Mouse (Mus musculus) hindbrain, embryonic 12.5 days (tissue): ENCODE measurements around the gene Kremen2. TPM values are rescaled to one million over a fixed set of nuclear protein-coding genes. Genes with fewer than 3 reads are reported as not detected.

Experiments used
- ATAC-seq: fragments of 200-750 bp; cut with Nextera tagmentation; 2 replicates; pipeline ENCODE4 v1.8.0; 2017; ENCODE audit warnings: moderate TSS enrichment; ENCODE audit not compliant: low FRiP score
- H3K27ac ChIP-seq: fragments of 300-500 bp; sonication (generic); 2 replicates; pipeline ENCODE4 v1.5.1; 2016; ENCODE audit warnings: mild to moderate bottlenecking
- H3K27me3 ChIP-seq: fragments of 300-500 bp; sonication (generic); 2 replicates; pipeline ENCODE4 v1.6.1; 2016; ENCODE audit warnings: mild to moderate bottlenecking
- H3K36me3 ChIP-seq: fragments of 300-500 bp; sonication (generic); 2 replicates; pipeline ENCODE4 v1.6.1; 2016; ENCODE audit warnings: mild to moderate bottlenecking
- H3K4me1 ChIP-seq: fragments of 300-500 bp; sonication (generic); 2 replicates; pipeline ENCODE4 v1.6.1; 2016
- H3K4me2 ChIP-seq: fragments of 300-500 bp; sonication (generic); replicated peaks from 2 replicates; pipeline ENCODE4 v1.6.1; 2016; ENCODE audit warnings: mild to moderate bottlenecking
- H3K4me3 ChIP-seq: fragments of 300-500 bp; sonication (generic); 2 replicates; pipeline ENCODE4 v1.5.1; 2016; ENCODE audit warnings: mild to moderate bottlenecking
- H3K9ac ChIP-seq: fragments of 300-500 bp; sonication (generic); 2 replicates; pipeline ENCODE4 v1.6.1; 2016; ENCODE audit warnings: mild to moderate bottlenecking, moderate library complexity
- H3K9me3 ChIP-seq: fragments of 300-500 bp; sonication (generic); replicated peaks from 2 replicates; pipeline ENCODE4 v1.6.1; 2016; ENCODE audit warnings: mild to moderate bottlenecking
- WGBS: fragments of 180-500 bp; shearing (Covaris S2); methylation state at CpG from one replicate; pipeline ENCODE4 v1.1.7; 2016; 5-methylcytosine and 5-hydroxymethylcytosine counted together
- polyA plus RNA-seq: library from polyadenylated mRNA; unstranded; fragments of >200 nt; fragmentation: Nextera tagmentation; extraction: Ambion mirVana; gene quantifications from 2 replicates; pipeline ENCODE4 v1.2.1, GENCODE M21; 2016

The Kremen2 gene
- polyA plus RNA-seq, 1 experiment from 2014 or later, result 2.9 TPM

DNA sequence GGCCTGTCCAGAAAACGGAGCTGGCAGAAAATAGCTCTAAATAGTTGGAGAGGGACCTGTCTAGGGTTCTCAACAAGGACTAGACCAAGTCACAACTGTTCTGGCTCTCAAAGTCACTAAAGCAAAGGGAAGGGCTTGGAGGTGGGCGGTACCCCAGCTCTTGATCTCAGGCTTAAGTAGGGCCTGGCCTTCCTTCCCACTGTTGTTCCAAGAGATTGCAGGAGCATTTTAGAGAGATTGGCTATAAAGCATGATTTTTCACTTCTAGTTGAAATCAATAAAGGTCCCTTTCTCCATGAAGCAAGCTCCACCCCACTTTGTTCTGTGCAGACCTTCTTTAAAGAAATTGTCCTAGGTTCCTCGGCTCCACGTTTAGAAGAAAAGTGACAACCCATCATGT, 20.2 kb downstream of the Kremen2 start:
- no peak; the same call in 1 of the 2 replicates for ATAC-seq
- 0 out of 2 replicates have a peak overlapping the region, but pooled peaks have one; percentile 35 for H3K27ac ChIP-seq

GRCm38 (mm10) chr17:23722376-23723125, 23.1 kb downstream of the Kremen2 start, which contains the start of gene 1520401A03Rik:
TSS of gene 1520401A03Rik (minus strand) at chr17:23722783.
- 69% methylated on average over 7 of the region's 7 CpGs for WGBS
- Histone ChIP-seq H3K4me2 (no peak within 1 kb of the TSS), H3K4me3 (no peak within 1 kb of the TSS), H3K9ac (no peak within 1 kb of the TSS), H3K27me3 (no peaks in the 10 kb centered on the region), H3K9me3 (no peaks in the 10 kb centered on the region), H3K36me3 (no peaks in the 10 kb centered on the region), H3K4me1 (peaks cover 5% of the 10 kb centered on the region; the same call in 1 of the 2 replicates), H3K27ac (no peak within 1 kb of the TSS)
- ATAC-seq, result no peak

More for the DNA sequence above, 20.2 kb downstream of the Kremen2 start:
- no peaks in the 10 kb centered on the region for H3K36me3 ChIP-seq
- H3K4me1 ChIP-seq, result peaks cover 5% of the 10 kb centered on the region; the same call in 1 of the 2 replicates
- no peak overlapping the region for H3K9ac ChIP-seq
- H3K9me3 ChIP-seq, result no peaks in the 10 kb centered on the region
- no peaks in the 10 kb centered on the region for H3K27me3 ChIP-seq
- H3K4me3 ChIP-seq, result peak overlapping the region; percentile 88
- 64% methylated on average over 4 of the region's 4 CpGs for WGBS
- peak overlapping the region; percentile 97 for H3K4me2 ChIP-seq

DNA sequence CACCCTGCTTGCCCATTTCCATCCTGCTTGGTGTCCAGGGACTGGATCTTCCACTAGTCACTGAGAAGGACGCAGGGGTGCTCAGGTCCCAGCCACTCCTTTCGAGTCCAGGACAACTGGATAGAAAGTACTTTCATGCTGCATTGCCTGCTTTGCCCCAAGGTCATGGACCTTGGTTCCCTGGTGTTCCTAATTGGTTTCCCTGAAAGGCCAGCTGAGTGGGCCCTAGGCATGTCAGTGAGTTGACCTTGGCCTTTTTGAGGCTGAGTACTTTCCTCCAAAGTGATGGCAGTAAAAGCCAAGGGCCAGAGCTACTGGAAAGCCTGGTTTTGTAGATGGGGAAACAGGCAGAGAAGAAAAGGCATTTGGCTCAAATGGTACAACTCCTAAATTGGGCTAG, 23.7 kb downstream of the Kremen2 start:
- H3K9me3 ChIP-seq, result no peaks in the 10 kb centered on the region
- no peak overlapping the region for H3K4me2 ChIP-seq
- H3K36me3 ChIP-seq, result no peaks in the 10 kb centered on the region
- no peak overlapping the region for H3K4me3 ChIP-seq
- no peak for ATAC-seq
- H3K9ac ChIP-seq, result no peak overlapping the region
- no peak overlapping the region for H3K27ac ChIP-seq
- H3K4me1 ChIP-seq, result peaks cover 5% of the 10 kb centered on the region; the same call in 1 of the 2 replicates
- WGBS, result 73% methylated on average over 2 of the region's 2 CpGs
- no peaks in the 10 kb centered on the region for H3K27me3 ChIP-seq

DNA sequence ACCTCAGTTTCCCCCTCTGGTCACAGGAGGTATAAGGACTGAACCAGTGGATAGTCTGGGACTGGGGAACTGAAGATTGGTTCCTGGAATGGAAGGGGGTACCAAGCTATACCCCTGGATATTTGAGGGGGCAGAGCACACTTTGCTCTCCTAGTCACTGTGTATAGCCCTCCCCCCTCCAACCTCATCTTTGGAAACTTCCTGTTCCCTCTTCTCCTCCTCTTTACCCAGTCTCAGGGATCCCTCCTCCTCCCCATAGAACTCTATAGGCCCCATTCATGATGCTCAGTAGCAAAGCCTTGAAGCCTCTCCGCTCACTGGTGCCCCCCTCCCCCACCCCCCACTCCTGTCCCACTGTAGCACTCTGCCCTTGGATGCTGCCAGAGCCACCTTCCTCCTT, 26.2 kb downstream of the Kremen2 start:
- ATAC-seq, result no peak
- H3K36me3 ChIP-seq, result no peaks in the 10 kb centered on the region
- WGBS, result 11% methylated on average over 1 of the region's 1 CpGs

GRCm38 (mm10) chr17:23717003-23717402, 28.6 kb downstream of the Kremen2 start:
- no peak for ATAC-seq
- no peaks in the 10 kb centered on the region for H3K36me3 ChIP-seq
- no peak overlapping the region for H3K9ac ChIP-seq
- H3K9me3 ChIP-seq, result no peaks in the 10 kb centered on the region
- no peaks in the 10 kb centered on the region for H3K4me1 ChIP-seq
- no peak overlapping the region for H3K4me3 ChIP-seq
- H3K27me3 ChIP-seq, result 0 out of 2 replicates have a peak, but pooled peaks cover 2% of the 10 kb centered on the region
- no peak overlapping the region for H3K4me2 ChIP-seq
- H3K27ac ChIP-seq, result no peak overlapping the region
- WGBS, result 53% methylated on average over 2 of the region's 2 CpGs

More for the DNA sequence above, 26.2 kb downstream of the Kremen2 start:
- Histone ChIP-seq H3K27ac (no peak overlapping the region), H3K9ac (no peak overlapping the region), H3K4me3 (no peak overlapping the region), H3K4me1 (no peaks in the 10 kb centered on the region), H3K4me2 (no peak overlapping the region), H3K9me3 (no peaks in the 10 kb centered on the region), H3K27me3 (0 out of 2 replicates have a peak, but pooled peaks cover under 1% of the 10 kb centered on the region)

DNA sequence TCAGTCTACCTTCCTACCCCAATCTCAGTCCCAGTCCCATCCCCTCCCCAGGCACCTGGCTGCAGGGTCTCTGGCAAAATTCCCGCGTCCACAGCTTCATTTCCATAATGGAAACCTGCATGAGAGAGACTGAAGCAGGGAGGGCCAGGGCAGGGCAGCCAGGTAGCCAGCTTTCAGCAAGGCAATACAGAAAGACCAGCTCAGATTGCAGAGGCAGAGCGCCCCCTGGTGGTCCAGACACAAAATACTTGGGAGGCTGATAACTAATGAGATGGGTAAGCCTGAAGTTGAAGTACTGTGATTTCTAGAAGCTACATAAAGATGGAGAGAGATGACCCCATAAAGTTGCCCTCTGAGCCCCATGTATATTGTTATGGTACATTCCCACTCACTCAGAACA, 39.4 kb downstream of the Kremen2 start:
- Histone ChIP-seq H3K9me3 (no peaks in the 10 kb centered on the region), H3K27ac (no peak overlapping the region), H3K4me2 (no peak overlapping the region), H3K4me3 (no peak overlapping the region), H3K27me3 (peaks cover 9% of the 10 kb centered on the region; the same call in 1 of the 2 replicates), H3K4me1 (peaks cover 5% of the 10 kb centered on the region), H3K9ac (no peak overlapping the region), H3K36me3 (no peaks in the 10 kb centered on the region)
- peak; percentile 39; the same call in 1 of the 2 replicates for ATAC-seq
- WGBS, result 2% methylated on average over 3 of the region's 3 CpGs

DNA sequence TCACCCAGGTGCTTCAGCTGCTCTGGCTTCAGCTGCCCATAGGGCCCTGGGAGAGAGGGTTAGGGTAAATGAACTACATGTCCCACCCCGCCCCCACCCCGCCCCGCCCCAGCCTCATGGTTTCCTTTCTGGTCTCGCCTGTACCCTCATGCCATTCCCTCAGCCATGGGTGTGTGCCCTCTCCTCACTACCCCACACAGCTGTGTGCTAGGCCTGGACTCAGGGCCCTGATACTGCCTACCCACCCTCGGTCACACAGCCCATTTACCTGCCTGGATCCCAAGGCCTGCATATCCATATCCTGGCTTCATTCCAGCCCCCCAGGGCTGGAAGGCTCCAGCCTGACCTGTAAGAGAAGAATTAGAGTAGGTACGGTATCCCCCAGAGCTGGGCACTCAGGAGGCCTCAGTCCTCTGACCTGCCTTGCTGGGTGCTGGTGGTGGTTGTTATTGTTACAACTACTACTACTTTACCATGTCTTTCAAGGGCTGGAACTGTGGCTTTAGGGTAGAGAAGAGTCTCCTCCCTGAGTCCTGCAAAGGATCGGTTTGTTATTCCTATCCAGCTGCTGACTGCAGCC, 40.0 kb downstream of the Kremen2 start:
- H3K27ac ChIP-seq, result no peak overlapping the region
- no peaks in the 10 kb centered on the region for H3K9me3 ChIP-seq
- no peak overlapping the region for H3K4me3 ChIP-seq
- H3K9ac ChIP-seq, result no peak overlapping the region
- WGBS, result 79% methylated on average over 7 of the region's 7 CpGs
- H3K4me1 ChIP-seq, result peaks cover 5% of the 10 kb centered on the region
- no peak overlapping the region for H3K4me2 ChIP-seq
- H3K36me3 ChIP-seq, result no peaks in the 10 kb centered on the region
- peak; percentile 44; the same call in 1 of the 2 replicates for ATAC-seq
- H3K27me3 ChIP-seq, result peaks cover 15% of the 10 kb centered on the region; the same call in 1 of the 2 replicates

DNA sequence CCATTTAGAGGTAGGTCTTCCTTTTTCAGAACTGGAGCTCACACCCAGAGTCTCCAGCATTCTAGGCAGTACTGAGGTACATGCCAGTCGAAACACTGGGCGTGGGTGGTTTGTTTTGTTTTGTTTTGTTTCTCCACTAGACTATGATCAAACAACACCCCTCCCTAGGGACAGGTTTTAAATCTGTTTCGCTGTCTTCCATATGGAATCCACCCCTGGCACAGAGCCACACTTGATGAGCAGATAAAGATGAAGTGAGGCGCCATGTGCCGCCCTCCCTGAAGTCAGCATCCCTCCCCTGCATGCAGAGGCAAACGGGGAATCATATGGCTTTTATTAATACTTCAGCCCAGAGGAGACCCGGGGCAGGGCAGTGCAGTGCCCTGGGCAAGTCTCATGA, 40.9 kb downstream of the Kremen2 start:
- Histone ChIP-seq H3K4me3 (no peak overlapping the region), H3K4me1 (peaks cover 5% of the 10 kb centered on the region), H3K9ac (no peak overlapping the region), H3K4me2 (no peak overlapping the region), H3K27ac (no peak overlapping the region), H3K27me3 (peaks cover 18% of the 10 kb centered on the region), H3K36me3 (no peaks in the 10 kb centered on the region), H3K9me3 (no peaks in the 10 kb centered on the region)
- WGBS, result 45% methylated on average over 7 of the region's 7 CpGs
- ATAC-seq, result no peak

GRCm38 (mm10) chr17:23703301-23703700, 42.3 kb downstream of the Kremen2 start:
- WGBS, result 88% methylated on average over 9 of the region's 9 CpGs
- peaks cover 31% of the 10 kb centered on the region for H3K27me3 ChIP-seq
- no peak for ATAC-seq

GRCm38 (mm10) chr17:23700079-23700478, 45.6 kb downstream of the Kremen2 start:
- 1% methylated on average over 28 of the region's 28 CpGs for WGBS
- Histone ChIP-seq H3K9ac (peak overlapping the region; percentile 70), H3K4me2 (peak overlapping the region; percentile 100), H3K4me1 (peaks cover 9% of the 10 kb centered on the region), H3K4me3 (peak overlapping the region; percentile 76), H3K27ac (no peak overlapping the region), H3K36me3 (no peaks in the 10 kb centered on the region), H3K9me3 (no peaks in the 10 kb centered on the region), H3K27me3 (peaks cover 43% of the 10 kb centered on the region)
- ATAC-seq, result peak; percentile 96

More at GRCm38 (mm10) chr17:23703301-23703700, 42.3 kb downstream of the Kremen2 start:
- no peak overlapping the region for H3K4me2 ChIP-seq
- H3K4me3 ChIP-seq, result no peak overlapping the region
- no peaks in the 10 kb centered on the region for H3K9me3 ChIP-seq
- peaks cover 11% of the 10 kb centered on the region for H3K4me1 ChIP-seq
- H3K9ac ChIP-seq, result no peak overlapping the region
- H3K36me3 ChIP-seq, result no peaks in the 10 kb centered on the region
- H3K27ac ChIP-seq, result no peak overlapping the region

DNA sequence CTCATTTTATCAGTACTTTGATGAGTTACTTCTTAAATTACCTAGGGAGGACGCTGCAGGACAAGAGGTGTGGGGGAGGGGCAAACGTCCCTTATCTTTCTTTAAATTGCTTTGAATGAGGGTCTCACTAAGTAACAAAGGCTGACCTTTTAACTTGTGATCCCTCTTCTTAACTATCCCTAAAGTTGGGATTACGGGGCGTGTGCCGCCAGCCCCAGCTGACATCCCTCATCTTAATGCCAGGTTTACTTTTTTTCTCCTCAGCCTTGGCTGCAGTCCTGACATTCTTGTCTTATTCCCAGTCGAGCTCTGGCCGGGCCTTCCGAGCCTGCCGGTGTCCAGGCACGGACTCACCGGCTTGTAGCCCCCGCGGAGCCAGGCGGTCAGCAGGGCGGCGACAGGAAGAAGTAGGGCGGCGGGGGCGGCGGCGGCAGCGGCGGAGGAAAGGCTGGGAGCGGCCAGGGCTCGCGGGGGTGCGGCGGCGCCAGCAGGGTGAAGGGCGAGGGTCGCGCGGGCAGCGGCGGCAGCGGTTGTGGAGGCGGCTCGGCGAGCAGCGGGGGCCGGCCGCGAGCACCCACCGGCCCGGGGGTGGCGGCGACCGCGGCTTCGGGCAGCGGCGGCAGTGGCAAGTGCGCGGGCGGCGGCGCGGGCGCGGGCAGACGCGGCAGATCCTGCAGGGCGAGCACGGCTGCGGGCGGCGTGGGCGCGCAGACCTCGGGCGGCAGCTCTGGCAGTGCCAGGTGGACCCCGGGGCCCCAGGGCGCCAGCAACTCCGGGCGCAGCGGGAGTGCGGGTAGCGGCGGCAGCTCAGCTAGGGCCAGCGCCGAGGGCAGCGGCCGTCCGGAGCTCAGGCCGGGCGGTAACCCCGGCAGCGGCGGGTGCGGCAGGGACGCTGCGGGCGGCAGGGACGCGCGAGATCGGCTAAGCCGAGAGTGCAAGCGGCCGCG, 46.2 kb downstream of the Kremen2 start:
- ATAC-seq, result peak; percentile 63
- Histone ChIP-seq H3K27me3 (peaks cover 43% of the 10 kb centered on the region), H3K4me1 (peaks cover 6% of the 10 kb centered on the region; the same call in 1 of the 2 replicates), H3K9ac (peak overlapping the region; percentile 70), H3K9me3 (no peaks in the 10 kb centered on the region), H3K4me3 (peak overlapping the region; percentile 76), H3K4me2 (peak overlapping the region; percentile 100), H3K27ac (peak overlapping the region; percentile 35; the same call in 1 of the 2 replicates), H3K36me3 (no peaks in the 10 kb centered on the region)
- whole genome bisulfite sequencing, result under 1% methylated on average over 60 of the region's 101 CpGs
